Mouse (Mus musculus) neural tube, embryonic 13.5 days (tissue): ENCODE results near the gene Tmco3. TPM values are rescaled to one million over a fixed set of nuclear protein-coding genes. Genes with fewer than 3 reads are reported as not detected.
A peak's percentile ranks its signal among the peaks of the same experiment; 100 is the strongest.

Experiments
- ATAC-seq: fragments of 200-750 bp; cut with Nextera tagmentation; 2 replicates; pipeline ENCODE4 v1.8.0; 2017; ENCODE audit warnings: low read depth, mild to moderate bottlenecking, moderate TSS enrichment, moderate library complexity
- H3K27ac ChIP-seq: fragments of 300-500 bp; sonication (generic); replicated peaks from 2 replicates; pipeline ENCODE4 v1.5.1; 2015; ENCODE audit warnings: moderate library complexity, mild to moderate bottlenecking, inconsistent platforms
- H3K27me3 ChIP-seq: fragments of 300-500 bp; sonication (generic); 2 replicates; pipeline ENCODE4 v1.6.1; 2015; ENCODE audit warnings: mild to moderate bottlenecking, inconsistent platforms
- H3K36me3 ChIP-seq: fragments of 300-500 bp; sonication (generic); 2 replicates; pipeline ENCODE4 v1.6.1; 2015; ENCODE audit warnings: mild to moderate bottlenecking, inconsistent platforms
- H3K4me1 ChIP-seq: fragments of 300-500 bp; sonication (generic); replicated peaks from 2 replicates; pipeline ENCODE4 v1.6.1; 2015; ENCODE audit warnings: inconsistent platforms
- H3K4me2 ChIP-seq: fragments of 300-500 bp; sonication (generic); 2 replicates; pipeline ENCODE4 v1.6.1; 2015; ENCODE audit warnings: inconsistent platforms, mild to moderate bottlenecking, moderate library complexity
- H3K4me3 ChIP-seq: fragments of 300-500 bp; sonication (generic); 2 replicates; pipeline ENCODE4 v1.5.1; 2015; ENCODE audit warnings: mild to moderate bottlenecking, inconsistent platforms
- H3K9ac ChIP-seq: fragments of 300-500 bp; sonication (generic); 2 replicates; pipeline ENCODE4 v1.6.1; 2015; ENCODE audit warnings: moderate library complexity, mild to moderate bottlenecking, inconsistent platforms
- H3K9me3 ChIP-seq: fragments of 300-500 bp; sonication (generic); 2 replicates; pipeline ENCODE4 v1.6.1; 2016; ENCODE audit warnings: inconsistent platforms
- WGBS: fragments of 180-500 bp; shearing (Covaris S2); methylation state at CpG from one replicate; pipeline ENCODE4 v1.1.7; 2015; 5-methylcytosine and 5-hydroxymethylcytosine counted together
- polyA plus RNA-seq: library from polyadenylated mRNA; unstranded; fragments of >200 nt; fragmentation: Nextera tagmentation; extraction: Ambion mirVana; gene quantifications from 2 replicates; pipeline ENCODE4 v1.2.1, GENCODE M21; 2015

The Tmco3 gene
- polyA plus RNA-seq, 1 experiment from 2014 or later, result 49.2 TPM

GRCm38 (mm10) chr8:13276941-13277447 lies 11.0 kb upstream of the Tmco3 start:
- H3K9me3 ChIP-seq, result no peaks in the 10 kb centered on the region
- H3K4me2 ChIP-seq, result no peak overlapping the region
- H3K36me3 ChIP-seq, result peaks cover 37% of the 10 kb centered on the region
- ATAC-seq, result no peak
- no peaks in the 10 kb centered on the region for H3K27me3 ChIP-seq
- no peak overlapping the region for H3K27ac ChIP-seq
- H3K4me3 ChIP-seq, result no peak overlapping the region
- no peaks in the 10 kb centered on the region for H3K4me1 ChIP-seq
- WGBS, result 76% methylated on average over 5 of the region's 5 CpGs
- no peak overlapping the region for H3K9ac ChIP-seq

- Histone ChIP-seq H3K4me3 (no peak overlapping the region), H3K27me3 (no peaks in the 10 kb centered on the region), H3K9me3 (no peaks in the 10 kb centered on the region), H3K36me3 (peaks cover 6% of the 10 kb centered on the region), H3K27ac (no peak overlapping the region), H3K9ac (no peak overlapping the region), H3K4me1 (peaks cover 14% of the 10 kb centered on the region), H3K4me2 (no peak overlapping the region)
- no peak for ATAC-seq
- 92% methylated on average over 1 of the region's 1 CpGs for WGBS
Measured at GRCm38 (mm10) chr8:13283200-13283599, 4.8 kb upstream of the Tmco3 start.

GRCm38 (mm10) chr8:13287304-13287691 lies 692 bp upstream of the Tmco3 start:
- 1% methylated on average over 34 of the region's 34 CpGs for WGBS
- Histone ChIP-seq H3K9ac (peak overlapping the region; percentile 88), H3K9me3 (no peaks in the 10 kb centered on the region), H3K4me2 (peak overlapping the region; percentile 96), H3K4me1 (peaks cover 35% of the 10 kb centered on the region), H3K27ac (peak overlapping the region; percentile 85), H3K4me3 (peak overlapping the region; percentile 83), H3K36me3 (peaks cover 16% of the 10 kb centered on the region), H3K27me3 (no peaks in the 10 kb centered on the region)
- no peak for ATAC-seq

- 4% methylated on average over 6 of the region's 6 CpGs for WGBS
- H3K9me3 ChIP-seq, result no peaks in the 10 kb centered on the region
- peak overlapping the region; percentile 87 for H3K4me2 ChIP-seq
- H3K4me1 ChIP-seq, result peaks cover 35% of the 10 kb centered on the region
- H3K27ac ChIP-seq, result peak overlapping the region; percentile 85
- H3K9ac ChIP-seq, result peak overlapping the region; percentile 88
- peak overlapping the region; percentile 83 for H3K4me3 ChIP-seq
- no peaks in the 10 kb centered on the region for H3K27me3 ChIP-seq
- no peak for ATAC-seq
- peaks cover 26% of the 10 kb centered on the region for H3K36me3 ChIP-seq
Measured at GRCm38 (mm10) chr8:13288646-13289045, 656 bp downstream of the Tmco3 start.

- Histone ChIP-seq H3K4me1 (peaks cover 20% of the 10 kb centered on the region), H3K36me3 (peaks cover 64% of the 10 kb centered on the region), H3K4me2 (no peak overlapping the region), H3K4me3 (no peak overlapping the region), H3K9me3 (no peaks in the 10 kb centered on the region), H3K27ac (no peak overlapping the region), H3K9ac (no peak overlapping the region), H3K27me3 (no peaks in the 10 kb centered on the region)
- no peak for ATAC-seq
- WGBS, result 32% methylated on average over 9 of the region's 9 CpGs
Measured at GRCm38 (mm10) chr8:13292364-13292763, 4.4 kb downstream of the Tmco3 start.

GRCm38 (mm10) chr8:13293677-13294470 lies 5.9 kb downstream of the Tmco3 start:
- no peak overlapping the region for H3K9ac ChIP-seq
- H3K27ac ChIP-seq, result no peak overlapping the region
- 92% methylated on average over 9 of the region's 9 CpGs for WGBS
- H3K4me3 ChIP-seq, result no peak overlapping the region
- ATAC-seq, result no peak
- no peaks in the 10 kb centered on the region for H3K27me3 ChIP-seq
- H3K9me3 ChIP-seq, result no peaks in the 10 kb centered on the region
- H3K4me1 ChIP-seq, result peaks cover 16% of the 10 kb centered on the region
- H3K36me3 ChIP-seq, result peaks cover 75% of the 10 kb centered on the region
- H3K4me2 ChIP-seq, result no peak overlapping the region

- H3K27me3 ChIP-seq, result no peaks in the 10 kb centered on the region
- no peak overlapping the region for H3K9ac ChIP-seq
- H3K4me1 ChIP-seq, result no peaks in the 10 kb centered on the region
- no peak overlapping the region for H3K4me2 ChIP-seq
- ATAC-seq, result no peak
- 93% methylated on average over 8 of the region's 8 CpGs for WGBS
- H3K4me3 ChIP-seq, result no peak overlapping the region
- H3K36me3 ChIP-seq, result peaks cover 96% of the 10 kb centered on the region
- H3K9me3 ChIP-seq, result 0 out of 2 replicates have a peak, but pooled peaks cover 5% of the 10 kb centered on the region
- no peak overlapping the region for H3K27ac ChIP-seq
Measured at GRCm38 (mm10) chr8:13299571-13299970, 11.6 kb downstream of the Tmco3 start.

GRCm38 (mm10) chr8:13301036-13301435 lies 13.0 kb downstream of the Tmco3 start:
- Histone ChIP-seq H3K4me2 (no peak overlapping the region), H3K9me3 (peaks cover 5% of the 10 kb centered on the region; the same call in 1 of the 2 replicates), H3K36me3 (peaks cover 96% of the 10 kb centered on the region), H3K4me1 (no peaks in the 10 kb centered on the region), H3K4me3 (no peak overlapping the region), H3K9ac (no peak overlapping the region), H3K27ac (no peak overlapping the region), H3K27me3 (no peaks in the 10 kb centered on the region)
- 96% methylated on average over 7 of the region's 7 CpGs for WGBS
- no peak for ATAC-seq

GRCm38 (mm10) chr8:13305459-13305858 lies 17.5 kb downstream of the Tmco3 start:
- Histone ChIP-seq H3K36me3 (peaks cover 90% of the 10 kb centered on the region), H3K4me2 (no peak overlapping the region)

GRCm38 (mm10) chr8:13305884-13306283 lies 17.9 kb downstream of the Tmco3 start:
- ATAC-seq, result no peak
- Histone ChIP-seq H3K9ac (no peak overlapping the region), H3K27me3 (no peaks in the 10 kb centered on the region), H3K4me3 (no peak overlapping the region), H3K36me3 (peaks cover 90% of the 10 kb centered on the region), H3K4me1 (no peaks in the 10 kb centered on the region), H3K9me3 (no peaks in the 10 kb centered on the region; the same call in 1 of the 2 replicates), H3K27ac (no peak overlapping the region), H3K4me2 (no peak overlapping the region)
- WGBS, result 97% methylated on average over 4 of the region's 4 CpGs

More at GRCm38 (mm10) chr8:13305459-13305858, 17.5 kb downstream of the Tmco3 start:
- no peaks in the 10 kb centered on the region for H3K4me1 ChIP-seq
- H3K4me3 ChIP-seq, result no peak overlapping the region
- no peak for ATAC-seq
- H3K27me3 ChIP-seq, result no peaks in the 10 kb centered on the region
- no peak overlapping the region for H3K9ac ChIP-seq
- H3K27ac ChIP-seq, result no peak overlapping the region
- H3K9me3 ChIP-seq, result no peaks in the 10 kb centered on the region; the same call in 1 of the 2 replicates
- WGBS, result 95% methylated on average over 6 of the region's 6 CpGs

- Histone ChIP-seq H3K27me3 (no peaks in the 10 kb centered on the region), H3K4me2 (no peak overlapping the region), H3K4me1 (no peaks in the 10 kb centered on the region), H3K36me3 (peaks cover 90% of the 10 kb centered on the region), H3K9me3 (no peaks in the 10 kb centered on the region; the same call in 1 of the 2 replicates), H3K4me3 (no peak overlapping the region), H3K27ac (no peak overlapping the region), H3K9ac (no peak overlapping the region)
- WGBS, result 89% methylated on average over 7 of the region's 7 CpGs
- ATAC-seq, result no peak
Measured at GRCm38 (mm10) chr8:13306309-13306909, 18.4 kb downstream of the Tmco3 start.

- no peak overlapping the region for H3K9ac ChIP-seq
- H3K4me2 ChIP-seq, result no peak overlapping the region
- H3K4me1 ChIP-seq, result no peaks in the 10 kb centered on the region
- no peak overlapping the region for H3K27ac ChIP-seq
- H3K36me3 ChIP-seq, result peaks cover 89% of the 10 kb centered on the region
- WGBS, result 83% methylated on average over 9 of the region's 9 CpGs
- no peak overlapping the region for H3K4me3 ChIP-seq
- no peaks in the 10 kb centered on the region; the same call in 1 of the 2 replicates for H3K9me3 ChIP-seq
- H3K27me3 ChIP-seq, result no peaks in the 10 kb centered on the region
- no peak for ATAC-seq
Measured at GRCm38 (mm10) chr8:13306916-13307315, 18.9 kb downstream of the Tmco3 start.
